Mouse (Mus musculus): ENCODE measurements around the gene Lhx5.

GRCm38 (mm10) chr5:120473361-120473760 is 41.9 kb downstream of the Lhx5 start:
- no peak for TF ChIP-seq POLR2A (IDR thresholded peaks at IDR 0.05; ENCODE audit: borderline replicate concordance, extremely low read depth, insufficient read depth, insufficient read length, poor library complexity, severe bottlenecking)
- TF ChIP-seq CTCF (IDR thresholded peaks at IDR 0.05; ENCODE audit: borderline replicate concordance, extremely low read depth, insufficient read depth, insufficient read length): no peak

Data from brain, embryonic 14.5 days (tissue).